Mouse (Mus musculus): Measurements from ENCODE around the gene ccdc198. TPM values are rescaled to one million over a fixed set of nuclear protein-coding genes. Genes with fewer than 3 reads are reported as not detected.

ccdc198 gene
- polyA plus RNA-seq, 1 experiment from 2014 or later, result 0.33 TPM

DNA sequence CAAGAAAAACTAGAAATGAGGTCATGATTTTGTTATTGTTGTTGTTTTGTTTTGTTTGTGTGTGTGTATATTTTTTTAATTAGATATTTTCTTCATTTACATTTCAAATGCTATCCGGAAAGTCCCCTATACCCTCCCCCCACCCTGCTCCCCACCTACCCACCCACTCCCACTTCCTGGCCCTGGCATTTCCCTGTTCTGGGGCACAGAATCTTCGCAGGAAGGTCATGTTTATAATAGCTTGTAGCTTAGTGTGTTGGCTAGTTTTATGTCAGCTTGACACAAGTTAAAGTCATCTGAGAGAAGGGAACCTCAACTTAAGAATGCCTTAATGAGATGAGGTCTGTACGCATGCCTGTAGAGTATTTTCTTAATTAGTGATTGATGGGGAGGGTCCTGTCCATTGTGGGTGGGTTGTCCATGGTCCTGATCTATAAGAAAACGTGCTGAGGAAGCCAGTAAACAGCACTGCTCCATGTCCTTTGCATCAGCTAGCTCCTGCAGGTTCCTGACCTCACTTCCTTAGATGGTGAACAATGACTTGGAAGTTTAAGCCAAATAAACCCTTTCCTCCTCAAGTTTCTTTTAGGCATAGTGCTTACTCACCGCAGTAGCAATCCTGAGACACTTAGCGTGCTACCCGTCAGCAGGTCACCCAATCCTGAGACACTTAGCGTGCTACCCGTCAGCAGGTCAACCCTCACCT lies 44.0 kb downstream of the ccdc198 start:
- no peak overlapping the region for H3K4me2 ChIP-seq (replicated peaks; ENCODE audit: low read depth)
- no peaks in the 10 kb centered on the region for H3K4me1 ChIP-seq (replicated peaks; ENCODE audit: control insufficient read depth, insufficient read depth)
- H3K27me3 ChIP-seq (ENCODE audit: control insufficient read depth, insufficient read depth, low read length), result no peaks in the 10 kb centered on the region
- H3K9me3 ChIP-seq (ENCODE audit: control insufficient read depth, low read length), result no peaks in the 10 kb centered on the region
- no peak overlapping the region for H3K27ac ChIP-seq (replicated peaks)
- WGBS, result 54% methylated on average over 9 of the region's 9 CpGs
- TF ChIP-seq CTCF (IDR thresholded peaks at IDR 0.05; ENCODE audit: low read depth) (no peak), EP300 (optimal IDR thresholded peaks at IDR 0.05) (no peak)
- no peaks in the 10 kb centered on the region for H3K36me3 ChIP-seq (ENCODE audit: control insufficient read depth, insufficient read depth, low read length)
- ATAC-seq (ENCODE audit: low FRiP score, low TSS enrichment) (no peak), DNase-seq (ENCODE audit: low spot score) (no peak)
- H3K9ac ChIP-seq (ENCODE audit: low read length), result no peak overlapping the region
- H3K4me3 ChIP-seq (ENCODE audit: low read depth, low read length), result no peak overlapping the region

DNA sequence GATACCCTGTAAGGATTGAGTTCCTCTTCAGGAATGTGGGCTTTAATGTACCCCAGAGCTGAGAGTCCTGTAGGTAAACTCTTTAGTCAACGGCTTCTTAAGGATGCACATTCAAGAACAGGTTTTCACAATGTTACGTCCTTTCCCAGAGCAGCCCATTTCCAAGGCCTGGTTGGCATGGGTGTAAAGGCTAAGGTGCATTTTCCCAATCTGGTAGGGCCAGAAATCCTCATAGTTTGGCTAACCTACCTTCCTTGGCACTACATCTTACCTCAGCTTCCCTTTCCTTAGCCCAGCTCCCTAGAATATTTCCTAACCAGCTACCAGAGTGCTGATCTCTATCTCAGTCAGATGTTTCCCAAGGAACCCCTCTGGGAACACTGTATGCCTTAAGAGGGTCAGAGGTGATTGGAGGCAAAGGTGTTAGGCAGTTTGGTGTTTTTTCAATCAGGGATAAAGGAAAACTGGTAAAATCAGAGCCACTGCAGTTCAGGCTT lies 48.2 kb downstream of the ccdc198 start:
- no peak overlapping the region for H3K4me2 ChIP-seq (replicated peaks; ENCODE audit: low read depth)
- no peaks in the 10 kb centered on the region for H3K27me3 ChIP-seq (ENCODE audit: control insufficient read depth, insufficient read depth, low read length)
- no peak overlapping the region for H3K9ac ChIP-seq (ENCODE audit: low read length)
- no peaks in the 10 kb centered on the region for H3K36me3 ChIP-seq (ENCODE audit: control insufficient read depth, insufficient read depth, low read length)
- TF ChIP-seq CTCF (IDR thresholded peaks at IDR 0.05; ENCODE audit: low read depth) (no peak), EP300 (optimal IDR thresholded peaks at IDR 0.05) (no peak)
- H3K9me3 ChIP-seq (ENCODE audit: control insufficient read depth, low read length), result no peaks in the 10 kb centered on the region
- no peaks in the 10 kb centered on the region for H3K4me1 ChIP-seq (replicated peaks; ENCODE audit: control insufficient read depth, insufficient read depth)
- H3K27ac ChIP-seq (replicated peaks), result no peak overlapping the region
- H3K4me3 ChIP-seq (ENCODE audit: low read depth, low read length), result no peak overlapping the region
- DNase-seq (ENCODE audit: low spot score) (no peak), ATAC-seq (ENCODE audit: low FRiP score, low TSS enrichment) (no peak)
- 96% methylated on average over 2 of the region's 2 CpGs for WGBS

DNA sequence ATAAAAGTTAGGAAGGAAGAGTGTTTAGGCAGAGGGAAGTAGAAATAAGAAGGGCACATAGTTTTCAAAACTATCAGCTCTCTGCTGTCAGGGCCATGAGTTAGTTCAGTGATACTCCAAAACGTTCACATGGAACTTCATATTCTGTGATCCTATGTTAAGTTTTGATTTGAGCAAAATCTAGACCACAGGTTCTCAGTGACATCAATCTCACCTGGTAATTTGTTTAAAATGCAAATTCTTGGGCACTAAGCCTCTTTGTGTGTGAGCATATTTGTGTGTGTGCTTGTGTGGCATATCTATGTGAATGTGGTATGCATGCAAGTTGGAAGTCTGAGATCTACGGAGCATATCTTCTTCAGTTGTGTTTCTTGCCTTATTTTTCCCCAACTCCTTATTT lies 59.0 kb downstream of the ccdc198 start:
- WGBS, result 88% methylated on average over 2 of the region's 2 CpGs

DNA sequence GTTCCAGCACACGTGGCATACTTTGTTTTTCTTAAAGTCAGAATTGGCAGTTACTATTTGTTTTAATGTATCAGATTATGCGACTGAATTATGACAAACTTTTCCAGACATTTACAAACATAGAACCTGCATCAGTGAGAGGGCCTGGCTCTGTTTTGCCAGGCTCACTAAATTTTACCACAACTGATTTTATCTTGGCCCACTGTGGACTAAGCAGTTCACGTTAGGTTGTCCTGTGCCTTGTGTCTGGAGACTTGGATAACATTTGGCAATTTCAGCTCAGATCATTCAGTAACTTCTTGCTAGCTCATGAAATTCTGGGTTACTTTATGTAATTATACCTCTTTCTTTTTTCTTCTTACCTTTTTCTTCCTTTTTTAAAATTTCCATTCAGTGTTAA lies 65.5 kb downstream of the ccdc198 start:
- no peak for TF ChIP-seq EP300 (optimal IDR thresholded peaks at IDR 0.05)
- no peak for TF ChIP-seq CTCF (IDR thresholded peaks at IDR 0.05; ENCODE audit: low read depth)
- WGBS, result 63% methylated on average over 3 of the region's 3 CpGs
- Histone ChIP-seq H3K4me2 (replicated peaks; ENCODE audit: low read depth) (no peak overlapping the region), H3K4me1 (replicated peaks; ENCODE audit: control insufficient read depth, insufficient read depth) (no peaks in the 10 kb centered on the region), H3K9ac (ENCODE audit: low read length) (no peak overlapping the region), H3K9me3 (ENCODE audit: control insufficient read depth, low read length) (no peaks in the 10 kb centered on the region), H3K27me3 (ENCODE audit: control insufficient read depth, insufficient read depth, low read length) (no peaks in the 10 kb centered on the region), H3K36me3 (ENCODE audit: control insufficient read depth, insufficient read depth, low read length) (0 out of 2 replicates have a peak, but pooled peaks cover 2% of the 10 kb centered on the region), H3K4me3 (ENCODE audit: low read depth, low read length) (no peak overlapping the region), H3K27ac (replicated peaks) (no peak overlapping the region)
- ATAC-seq (ENCODE audit: low FRiP score, low TSS enrichment), result no peak
- DNase-seq (ENCODE audit: low spot score), result no peak

More for the DNA sequence above, 59.0 kb downstream of the ccdc198 start:
- no peak for TF ChIP-seq CTCF (IDR thresholded peaks at IDR 0.05; ENCODE audit: low read depth)
- no peak for TF ChIP-seq EP300 (optimal IDR thresholded peaks at IDR 0.05)
- no peak overlapping the region for H3K27ac ChIP-seq (replicated peaks)
- no peak for DNase-seq (ENCODE audit: low spot score)
- no peak overlapping the region for H3K4me2 ChIP-seq (replicated peaks; ENCODE audit: low read depth)
- no peaks in the 10 kb centered on the region for H3K4me1 ChIP-seq (replicated peaks; ENCODE audit: control insufficient read depth, insufficient read depth)
- no peaks in the 10 kb centered on the region for H3K9me3 ChIP-seq (ENCODE audit: control insufficient read depth, low read length)
- no peak for ATAC-seq (ENCODE audit: low FRiP score, low TSS enrichment)
- no peak overlapping the region for H3K4me3 ChIP-seq (ENCODE audit: low read depth, low read length)
- H3K36me3 ChIP-seq (ENCODE audit: control insufficient read depth, insufficient read depth, low read length), result 0 out of 2 replicates have a peak, but pooled peaks cover 4% of the 10 kb centered on the region
- no peak overlapping the region for H3K9ac ChIP-seq (ENCODE audit: low read length)
- no peaks in the 10 kb centered on the region for H3K27me3 ChIP-seq (ENCODE audit: control insufficient read depth, insufficient read depth, low read length)

DNA sequence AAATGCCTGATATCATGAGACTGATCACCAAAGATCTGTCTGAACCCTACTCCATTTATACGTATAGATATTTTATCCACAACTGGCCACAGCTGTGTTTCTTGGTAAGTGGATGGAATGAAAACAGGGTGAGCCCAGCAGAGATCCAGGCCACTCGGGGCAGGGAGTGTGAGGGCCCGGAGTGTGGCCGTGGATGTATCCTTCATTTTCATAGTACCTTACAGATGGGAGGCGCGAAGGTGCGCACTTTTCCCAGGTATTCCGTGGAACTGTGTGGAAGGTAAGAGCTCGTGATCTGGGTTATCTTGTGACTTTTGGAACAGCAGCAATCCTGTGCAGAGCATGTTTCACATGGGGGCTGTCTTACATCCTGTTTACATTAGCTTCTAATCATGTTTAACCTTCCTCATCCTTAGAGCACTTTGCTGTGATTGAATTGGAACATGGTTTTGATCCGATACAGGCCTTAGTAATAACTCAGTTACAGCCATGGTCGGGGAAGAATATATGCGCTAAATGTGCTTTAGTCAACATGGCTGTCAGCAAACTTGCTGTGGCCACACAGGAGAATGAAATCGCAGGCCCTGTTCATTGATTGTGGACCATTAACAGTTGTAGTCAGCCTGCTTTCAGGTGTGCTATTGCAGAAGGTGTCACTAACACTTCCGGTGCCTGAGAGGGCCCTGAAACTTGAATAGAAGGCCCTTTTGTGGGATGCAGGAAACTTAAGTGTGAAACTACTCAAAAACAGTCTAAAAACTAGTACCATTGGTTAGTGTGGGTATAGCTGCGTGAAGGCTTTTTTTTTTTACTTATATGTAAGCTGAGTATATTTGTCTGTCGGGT lies 71.8 kb downstream of the ccdc198 start:
- Histone ChIP-seq H3K27me3 (ENCODE audit: control insufficient read depth, insufficient read depth, low read length) (no peaks in the 10 kb centered on the region), H3K4me2 (replicated peaks; ENCODE audit: low read depth) (peak overlapping the region; percentile 69), H3K36me3 (ENCODE audit: control insufficient read depth, insufficient read depth, low read length) (no peaks in the 10 kb centered on the region), H3K9ac (ENCODE audit: low read length) (peak overlapping the region; percentile 91), H3K4me1 (replicated peaks; ENCODE audit: control insufficient read depth, insufficient read depth) (peaks cover 6% of the 10 kb centered on the region; the same call in 1 of the 2 replicates), H3K9me3 (ENCODE audit: control insufficient read depth, low read length) (no peaks in the 10 kb centered on the region), H3K4me3 (ENCODE audit: low read depth, low read length) (peak overlapping the region; percentile 86), H3K27ac (replicated peaks) (0 out of 2 replicates have a peak overlapping the region, but pooled peaks have one; percentile 30)
- WGBS, result 18% methylated on average over 16 of the region's 16 CpGs
- DNase-seq (ENCODE audit: low spot score), result peak; percentile 37
- no peak for ATAC-seq (ENCODE audit: low FRiP score, low TSS enrichment)
- TF ChIP-seq EP300 (optimal IDR thresholded peaks at IDR 0.05) (no peak), CTCF (IDR thresholded peaks at IDR 0.05; ENCODE audit: low read depth) (no peak)

Data from stomach, postnatal 0 days (tissue).